Mouse (Mus musculus) liver, postnatal 0 days (tissue): ENCODE measurements around the gene Renbp. TPM values are rescaled to one million over a fixed set of nuclear protein-coding genes. Genes with fewer than 3 reads are reported as not detected.

Experiments
- ATAC-seq: fragments of 200-750 bp; cut with Nextera tagmentation; 2 replicates; pipeline ENCODE4 v1.8.0; 2017; ENCODE audit warnings: mild to moderate bottlenecking, moderate library complexity
- DNase-seq: peaks from one replicate; pipeline ENCODE4 v3.0.0-alpha.2; 2016
- H3K27ac ChIP-seq: fragments of 300-500 bp; sonication (generic); 2 replicates; pipeline ENCODE4 v1.5.1; 2014; ENCODE audit warnings: antibody characterized with exemption, moderate library complexity, mild to moderate bottlenecking, low read depth
- H3K27me3 ChIP-seq: fragments of 300-500 bp; sonication (generic); 2 replicates; pipeline ENCODE4 v1.6.1; 2014; ENCODE audit warnings: low read length, control low read depth, mixed read lengths; ENCODE audit not compliant: insufficient read depth
- H3K36me3 ChIP-seq: fragments of 300-500 bp; sonication (generic); replicated peaks from 2 replicates; pipeline ENCODE4 v1.6.1; 2014; ENCODE audit warnings: mild to moderate bottlenecking, control low read depth, low read length, moderate library complexity, mixed read lengths; ENCODE audit not compliant: insufficient read depth
- H3K4me1 ChIP-seq: fragments of 300-500 bp; sonication (generic); 2 replicates; pipeline ENCODE4 v1.6.1; 2014; ENCODE audit warnings: antibody characterized with exemption, mild to moderate bottlenecking, control low read depth; ENCODE audit not compliant: insufficient read depth
- H3K4me2 ChIP-seq: fragments of 300-500 bp; sonication (generic); 2 replicates; pipeline ENCODE4 v1.6.1; 2014; ENCODE audit warnings: low read depth, mild to moderate bottlenecking, low read length, moderate library complexity, mixed read lengths
- H3K4me3 ChIP-seq: fragments of 300-500 bp; sonication (generic); 2 replicates; pipeline ENCODE4 v1.5.1; 2014; ENCODE audit warnings: low read depth, low read length
- H3K9ac ChIP-seq: fragments of 300-500 bp; sonication (generic); replicated peaks from 2 replicates; pipeline ENCODE4 v1.6.1; 2014; ENCODE audit warnings: mild to moderate bottlenecking, moderate library complexity
- H3K9me3 ChIP-seq: fragments of 300-500 bp; sonication (generic); 2 replicates; pipeline ENCODE4 v1.6.1; 2016; ENCODE audit warnings: mild to moderate bottlenecking, control low read depth, low read length, mixed read lengths
- CTCF ChIP-seq: sonication (generic); IDR thresholded peaks from 2 replicates; pipeline ENCODE4 v1.5.1; 2016; ENCODE audit warnings: antibody characterized with exemption, low read depth
- EP300 ChIP-seq: IDR thresholded peaks from 2 replicates; pipeline ENCODE4 v1.6.1; 2016; ENCODE audit warnings: antibody characterized with exemption, low read depth, mild to moderate bottlenecking
- WGBS: fragments of 180-500 bp; shearing (Covaris S2); extraction: QIAGEN DNeasy Blood & Tissue Kit; methylation state at CpG from one replicate; pipeline ENCODE4 v1.1.7; 2014; ENCODE audit not compliant: insufficient replicate concordance; 5-methylcytosine and 5-hydroxymethylcytosine counted together
- polyA plus RNA-seq: library from polyadenylated mRNA; unstranded; fragments of >200 nt; fragmentation: Nextera tagmentation; extraction: Ambion mirVana; gene quantifications from 2 replicates; pipeline ENCODE4 v1.2.1, GENCODE M21; 2015

The Renbp gene
- 22.3 and 22.6 TPM in 2 replicates for polyA plus RNA-seq

DNA sequence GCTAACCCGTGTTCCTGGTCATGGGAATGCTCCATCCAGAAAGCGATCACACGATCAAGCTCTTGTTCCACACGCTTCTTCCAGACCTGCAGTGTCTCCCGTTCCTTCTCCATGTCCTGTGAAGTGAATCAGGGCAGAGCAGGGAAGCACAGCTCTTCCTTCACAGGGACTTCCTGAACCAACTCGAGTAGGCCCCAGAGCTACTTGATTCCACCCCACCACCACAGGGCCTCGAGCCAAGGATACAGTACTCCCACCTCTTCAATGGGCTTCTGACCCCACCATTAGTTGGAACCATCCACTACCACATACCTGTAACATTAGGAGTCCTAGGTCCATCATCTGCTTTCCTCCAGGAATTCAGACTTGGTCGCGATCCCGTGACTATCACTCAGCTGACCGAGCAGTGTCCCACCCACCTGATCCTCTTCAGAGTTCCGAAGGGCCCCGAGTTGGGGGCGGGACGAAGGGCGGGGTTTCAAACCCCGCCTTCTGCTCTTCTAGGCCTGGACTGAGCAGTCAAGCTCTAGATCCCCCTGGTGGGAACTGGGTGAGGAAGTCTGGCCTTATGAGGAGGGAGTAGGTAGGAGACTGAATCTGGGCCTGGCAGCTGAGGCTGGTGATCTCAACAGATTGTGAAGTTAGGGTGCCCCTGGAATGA is at the start of gene Renbp:
Renbp (minus strand) TSS at position 449 of the 661 bp plus-strand sequence.
- H3K4me2 ChIP-seq: peak within 1 kb of the TSS; percentile 65
- ATAC-seq (peak; percentile 94), DNase-seq (peak; percentile 78)
- no peaks in the 10 kb centered on the region for H3K36me3 ChIP-seq
- no peaks in the 10 kb centered on the region; the same call in 1 of the 2 replicates for H3K4me1 ChIP-seq
- 33% methylated on average over 17 of the region's 17 CpGs for WGBS
- peak within 1 kb of the TSS; percentile 39 for H3K4me3 ChIP-seq
- no peak within 1 kb of the TSS for H3K27ac ChIP-seq
- peak within 1 kb of the TSS; percentile 46; the same call in 1 of the 2 replicates for H3K9ac ChIP-seq
- TF ChIP-seq CTCF (peak; percentile 41), EP300 (no peak; the same call in 1 of the 2 replicates)
- H3K27me3 ChIP-seq: 0 out of 2 replicates have a peak, but pooled peaks cover 2% of the 10 kb centered on the region
- H3K9me3 ChIP-seq: no peaks in the 10 kb centered on the region

DNA sequence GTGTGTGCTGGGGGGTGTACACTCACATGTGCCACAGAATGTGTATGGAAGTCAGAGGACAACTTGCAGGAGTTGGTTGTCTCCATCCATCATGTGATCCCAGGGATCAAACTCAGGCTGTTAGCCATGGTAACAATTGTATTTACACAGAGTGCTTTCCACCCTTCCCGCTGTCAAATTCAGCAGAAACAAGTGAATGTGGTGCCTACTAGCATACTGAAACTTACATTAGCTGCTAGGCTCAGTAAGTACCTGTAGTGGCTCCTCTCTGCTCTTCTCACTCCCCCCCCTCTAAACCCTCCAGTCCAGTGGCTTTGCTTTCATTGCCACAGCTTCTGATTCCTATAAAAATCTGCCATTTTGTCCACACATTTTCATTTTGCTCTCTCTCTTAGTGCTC is 47.1 kb upstream of the Renbp start:
- 69% methylated on average over 1 of the region's 1 CpGs for WGBS
- 0 out of 2 replicates have a peak, but pooled peaks cover 3% of the 10 kb centered on the region for H3K27me3 ChIP-seq
- DNase-seq: no peak

GRCm38 (mm10) chrX:73976283-73976682 is 45.6 kb upstream of the Renbp start:
- Histone ChIP-seq H3K4me1 (no peaks in the 10 kb centered on the region), H3K4me2 (no peak overlapping the region), H3K4me3 (no peak overlapping the region), H3K27ac (no peak overlapping the region), H3K36me3 (no peaks in the 10 kb centered on the region), H3K27me3 (0 out of 2 replicates have a peak, but pooled peaks cover 3% of the 10 kb centered on the region), H3K9me3 (no peaks in the 10 kb centered on the region), H3K9ac (no peak overlapping the region)
- DNase-seq: no peak
- TF ChIP-seq CTCF (no peak), EP300 (no peak)
- ATAC-seq: no peak
- WGBS: 86% methylated on average over 2 of the region's 2 CpGs

More for the DNA sequence above, 47.1 kb upstream of the Renbp start:
- H3K4me2 ChIP-seq: no peak overlapping the region
- no peak for ATAC-seq
- H3K4me3 ChIP-seq: no peak overlapping the region
- no peaks in the 10 kb centered on the region for H3K4me1 ChIP-seq
- H3K9me3 ChIP-seq: no peaks in the 10 kb centered on the region
- H3K9ac ChIP-seq: no peak overlapping the region
- no peak overlapping the region for H3K27ac ChIP-seq
- H3K36me3 ChIP-seq: no peaks in the 10 kb centered on the region
- no peak for TF ChIP-seq CTCF

- peaks cover 9% of the 10 kb centered on the region for H3K4me1 ChIP-seq
- 0 out of 2 replicates have a peak, but pooled peaks cover under 1% of the 10 kb centered on the region for H3K27me3 ChIP-seq
- H3K36me3 ChIP-seq: no peaks in the 10 kb centered on the region
- H3K4me3 ChIP-seq: no peak overlapping the region
- H3K9ac ChIP-seq: no peak overlapping the region
- ATAC-seq (no peak), DNase-seq (no peak)
- H3K9me3 ChIP-seq: no peaks in the 10 kb centered on the region
- WGBS: 64% methylated on average over 4 of the region's 4 CpGs
- TF ChIP-seq CTCF (no peak), EP300 (no peak)
- H3K27ac ChIP-seq: no peak overlapping the region
- H3K4me2 ChIP-seq: no peak overlapping the region
Measured at GRCm38 (mm10) chrX:73972774-73973173, 42.1 kb upstream of the Renbp start.

DNA sequence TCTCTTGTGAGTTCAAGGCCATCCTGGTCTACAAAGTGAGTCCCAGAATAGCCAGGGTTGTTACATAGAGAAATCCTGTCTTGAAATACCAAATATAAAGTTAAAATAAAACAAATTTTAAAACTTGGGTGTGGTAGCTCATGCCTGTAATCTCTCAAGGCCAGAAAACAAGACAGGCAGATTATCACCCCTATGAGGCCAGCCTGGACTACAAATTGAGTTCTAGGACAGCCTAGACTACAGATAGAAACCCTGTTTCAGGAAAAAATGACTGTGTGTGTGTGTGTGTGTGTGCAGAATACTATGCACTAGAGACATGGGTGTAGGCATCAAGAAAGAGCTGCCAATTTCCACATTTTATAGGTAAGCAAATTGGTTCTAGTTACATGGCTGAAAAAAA is 40.1 kb upstream of the Renbp start:
- ATAC-seq (no peak), DNase-seq (no peak)
- Histone ChIP-seq H3K4me2 (peak overlapping the region; percentile 22; the same call in 1 of the 2 replicates), H3K9ac (no peak overlapping the region), H3K27me3 (no peaks in the 10 kb centered on the region), H3K27ac (peak overlapping the region; percentile 99), H3K4me3 (no peak overlapping the region), H3K36me3 (no peaks in the 10 kb centered on the region), H3K9me3 (no peaks in the 10 kb centered on the region), H3K4me1 (peaks cover 9% of the 10 kb centered on the region)
- TF ChIP-seq CTCF: no peak
- peak; percentile 85 for TF ChIP-seq EP300

- DNase-seq: no peak
Measured at GRCm38 (mm10) chrX:73969729-73970128, 39.1 kb upstream of the Renbp start.

More at GRCm38 (mm10) chrX:73969729-73970128, 39.1 kb upstream of the Renbp start:
- Histone ChIP-seq H3K9ac (no peak overlapping the region; the same call in 1 of the 2 replicates), H3K36me3 (no peaks in the 10 kb centered on the region), H3K4me1 (peaks cover 9% of the 10 kb centered on the region), H3K4me2 (peak overlapping the region; percentile 35; the same call in 1 of the 2 replicates), H3K9me3 (no peaks in the 10 kb centered on the region), H3K27ac (peak overlapping the region; percentile 99), H3K4me3 (no peak overlapping the region), H3K27me3 (no peaks in the 10 kb centered on the region)
- WGBS: 63% methylated on average over 2 of the region's 2 CpGs
- no peak for ATAC-seq
- no peak for TF ChIP-seq CTCF
- peak; percentile 86 for TF ChIP-seq EP300
